Mouse (Mus musculus): ENCODE measurements around the gene Maip1. TPM values are rescaled to one million over a fixed set of nuclear protein-coding genes. Genes with fewer than 3 reads are reported as not detected.
A peak's percentile ranks its signal among the peaks of the same experiment; 100 is the strongest.

Maip1 gene
- total RNA-seq, 2 experiments from 2014 or later: 0.98 to 4.2 TPM

- no peak for ATAC-seq (replicated peaks; ENCODE audit: low FRiP score, poor library complexity, severe bottlenecking)
These were observed 17.6 kb downstream of the Maip1 start for GRCm38 (mm10) chr1:57423696-57424095.

DNA sequence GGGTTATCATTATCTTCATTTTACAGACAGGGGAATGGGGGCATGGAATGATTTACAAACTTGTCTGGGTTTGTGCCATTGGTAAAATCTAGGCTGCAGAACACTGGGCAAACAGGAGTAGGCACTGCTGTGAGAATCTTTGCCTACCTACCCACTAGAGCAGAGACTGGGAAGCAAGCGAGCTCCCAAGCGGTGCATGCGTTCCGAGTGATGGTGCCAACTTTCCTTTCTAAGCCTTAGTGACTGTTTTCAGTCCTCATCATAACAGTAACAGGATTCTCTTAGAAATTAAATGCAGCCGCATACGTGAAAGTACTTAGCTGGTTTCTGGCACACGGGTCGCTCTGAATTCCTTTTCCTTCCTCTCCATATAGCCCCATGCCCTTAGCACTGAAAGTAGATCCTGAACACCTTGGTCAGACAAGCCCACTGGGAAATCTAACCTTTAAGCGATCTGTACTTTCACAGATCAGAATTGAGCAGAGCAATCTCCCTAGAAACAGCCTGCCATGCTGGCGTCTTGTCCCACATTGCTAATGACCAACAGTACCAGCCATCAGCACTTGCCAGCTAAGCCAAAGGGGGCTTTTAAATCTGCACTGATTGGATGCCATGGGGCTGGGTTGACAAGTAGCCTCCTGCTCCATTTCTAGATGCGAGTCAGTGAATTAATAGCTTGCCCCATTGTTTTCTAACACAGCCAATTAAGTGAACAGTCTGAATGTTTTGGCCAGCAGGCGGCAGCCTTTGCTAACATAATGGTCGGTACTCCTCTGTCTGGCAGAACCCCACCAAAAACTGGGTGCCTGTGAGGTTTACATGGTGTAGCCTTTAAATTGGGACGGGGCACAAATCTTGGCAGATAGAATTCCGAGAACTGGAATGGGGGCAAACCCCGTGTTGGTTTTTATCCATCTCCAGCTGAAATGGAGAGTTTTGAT lies 22.5 kb downstream of the Maip1 start:
- ATAC-seq (replicated peaks; ENCODE audit: low FRiP score, poor library complexity, severe bottlenecking): no peak

- ATAC-seq (replicated peaks; ENCODE audit: low FRiP score, poor library complexity, severe bottlenecking): no peak
These were observed 23.8 kb downstream of the Maip1 start for GRCm38 (mm10) chr1:57429786-57430483.

- no peak for ATAC-seq (replicated peaks; ENCODE audit: low FRiP score, poor library complexity, severe bottlenecking)
These were observed 27.0 kb downstream of the Maip1 start for GRCm38 (mm10) chr1:57433141-57433540.

GRCm38 (mm10) chr1:57436408-57436807 lies 30.3 kb downstream of the Maip1 start:
- ATAC-seq (replicated peaks; ENCODE audit: low FRiP score, poor library complexity, severe bottlenecking): peak; percentile 63; the same call in 1 of the 2 replicates

GRCm38 (mm10) chr1:57436954-57437353 lies 30.8 kb downstream of the Maip1 start:
- ATAC-seq (replicated peaks; ENCODE audit: low FRiP score, poor library complexity, severe bottlenecking): no peak

GRCm38 (mm10) chr1:57439026-57439425 lies 32.9 kb downstream of the Maip1 start:
- ATAC-seq (replicated peaks; ENCODE audit: low FRiP score, poor library complexity, severe bottlenecking): no peak

DNA sequence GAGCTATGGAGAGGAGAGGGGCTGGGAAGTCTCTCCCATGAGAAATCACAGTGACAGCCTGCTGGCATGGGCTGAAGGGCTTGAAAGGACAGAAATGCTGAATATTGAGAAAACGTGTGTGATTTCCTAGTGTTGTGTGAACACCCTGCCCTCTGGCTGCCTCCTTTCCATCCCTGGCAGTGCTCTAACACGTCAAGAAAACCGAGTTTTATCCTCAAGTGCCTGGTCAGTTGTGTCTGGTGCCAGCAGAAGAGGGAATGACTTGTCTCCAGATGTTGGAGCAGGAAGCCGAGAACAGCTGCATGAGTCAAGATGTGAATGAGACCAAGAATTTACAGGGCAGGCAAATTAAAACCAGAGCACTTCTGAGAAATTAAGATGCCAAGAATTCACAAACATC lies 34.6 kb downstream of the Maip1 start:
- no peak for ATAC-seq (replicated peaks; ENCODE audit: low FRiP score, poor library complexity, severe bottlenecking)

DNA sequence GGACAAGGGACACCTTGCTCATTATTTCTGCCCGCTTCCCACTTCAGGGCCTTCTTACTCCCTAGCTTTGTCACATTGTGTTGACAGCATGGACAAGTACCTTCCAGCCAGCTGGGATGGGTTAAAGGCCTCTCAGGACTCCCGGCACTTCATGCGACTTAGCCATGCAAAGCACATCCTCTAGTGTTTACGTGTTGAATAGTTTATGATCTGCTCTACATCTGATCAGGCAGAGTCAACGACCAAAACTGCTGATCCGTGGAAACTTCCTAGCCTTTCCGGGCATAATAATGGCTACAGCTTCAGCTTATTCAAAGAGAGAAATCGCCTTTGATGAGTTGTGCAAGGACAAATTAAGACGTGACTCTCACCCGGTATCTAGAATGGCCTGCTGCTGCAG lies 39.6 kb downstream of the Maip1 start:
- ATAC-seq (replicated peaks; ENCODE audit: low FRiP score, poor library complexity, severe bottlenecking): no peak

DNA sequence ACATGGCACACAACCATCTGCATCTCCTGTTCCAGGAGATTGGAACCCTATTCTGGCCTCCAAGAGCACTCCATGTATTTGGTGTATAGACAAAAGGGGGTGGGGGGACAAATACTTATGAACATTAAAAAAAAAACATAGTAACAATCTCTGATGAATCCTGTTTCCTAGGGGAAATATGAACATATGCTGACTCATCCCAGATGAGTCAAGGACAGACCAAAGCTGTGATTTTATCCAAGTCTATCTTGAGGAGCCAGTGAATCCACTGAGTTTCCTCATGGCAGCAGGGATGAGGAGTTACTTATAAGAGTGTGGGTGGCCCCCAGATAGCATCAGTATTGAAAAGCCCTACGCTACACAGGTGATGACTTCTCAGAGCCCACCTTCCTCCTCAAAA lies 44.1 kb downstream of the Maip1 start:
- no peak for ATAC-seq (replicated peaks; ENCODE audit: low FRiP score, poor library complexity, severe bottlenecking)

GRCm38 (mm10) chr1:57460305-57460940 lies 54.3 kb downstream of the Maip1 start:
- no peak for ATAC-seq (replicated peaks; ENCODE audit: low FRiP score, poor library complexity, severe bottlenecking)

Other genes with a start within 250 kb of the Maip1 start
- 14.7 and 20.2 TPM in 2 replicates for gene 1700066M21Rik, start 28.7 kb upstream of the Maip1 start, total RNA-seq (2015; ENCODE audit: low replicate concordance)
- gene 1700066M21Rik, start 28.7 kb upstream of the Maip1 start, total RNA-seq (2017; ENCODE audit: low replicate concordance): 12.6 and 16.7 TPM in 2 replicates
- 6.5 and 15.5 TPM in 2 replicates for gene Tyw5, start 773 bp downstream of the Maip1 start, total RNA-seq (2015; ENCODE audit: low replicate concordance)
- 8.2 and 30.5 TPM in 2 replicates for gene Tyw5, start 773 bp downstream of the Maip1 start, total RNA-seq (2017; ENCODE audit: low replicate concordance)

Measured in erythroid progenitor cell, adult 5-6 weeks (primary cell).